Mouse (Mus musculus) spleen, postnatal 14 days (tissue): ENCODE results near the gene Tmem120a.
A peak's percentile ranks its signal among the peaks of the same experiment; 100 is the strongest.

Experiments
- DNase-seq, 2 experiments: peaks; one replicate each; pipeline ENCODE4 v3.0.0; 2021 to 2022; ENCODE audit warnings: low spot score in 2 of 2

Gene Tmem120a

GRCm38 (mm10) chr5:135733071-135733470 is 11.2 kb downstream of the Tmem120a start:
- DNase-seq = no peak

- DNase-seq = no peak
Observed at GRCm38 (mm10) chr5:135731322-135731721, 12.9 kb downstream of the Tmem120a start.

GRCm38 (mm10) chr5:135730916-135731315 is 13.3 kb downstream of the Tmem120a start:
- DNase-seq = no peak

- no peak for DNase-seq
Observed at GRCm38 (mm10) chr5:135730278-135730677, 14.0 kb downstream of the Tmem120a start.

- DNase-seq = no peak
Observed at GRCm38 (mm10) chr5:135729351-135729750, 14.9 kb downstream of the Tmem120a start.

GRCm38 (mm10) chr5:135728361-135728760 is 15.9 kb downstream of the Tmem120a start:
- no peak for DNase-seq

- DNase-seq = no peak
Observed at GRCm38 (mm10) chr5:135727871-135728270, 16.4 kb downstream of the Tmem120a start.

- no peak for DNase-seq
Observed at GRCm38 (mm10) chr5:135726641-135727346, 17.5 kb downstream of the Tmem120a start.

- no peak for DNase-seq
Observed at GRCm38 (mm10) chr5:135725991-135726390, 18.3 kb downstream of the Tmem120a start.

- DNase-seq = no peak
Observed at GRCm38 (mm10) chr5:135725391-135725841, 18.8 kb downstream of the Tmem120a start.

GRCm38 (mm10) chr5:135724536-135725322 is 19.5 kb downstream of the Tmem120a start:
- no peak for DNase-seq

GRCm38 (mm10) chr5:135723165-135723751 is 21.0 kb downstream of the Tmem120a start:
- DNase-seq = no peak

GRCm38 (mm10) chr5:135722121-135722520 is 22.1 kb downstream of the Tmem120a start:
- DNase-seq = no peak

- no peak for DNase-seq
Observed at GRCm38 (mm10) chr5:135721076-135721475, 23.2 kb downstream of the Tmem120a start.

GRCm38 (mm10) chr5:135720121-135720520 is 24.1 kb downstream of the Tmem120a start:
- DNase-seq = no peak

- DNase-seq = no peak
Observed at GRCm38 (mm10) chr5:135719586-135720120, 24.6 kb downstream of the Tmem120a start.

GRCm38 (mm10) chr5:135715624-135716023 is 28.6 kb downstream of the Tmem120a start:
- no peak for DNase-seq

GRCm38 (mm10) chr5:135713441-135714218 is 30.6 kb downstream of the Tmem120a start:
- DNase-seq = peak; percentile 28 to 50

- no peak for DNase-seq
Observed at GRCm38 (mm10) chr5:135712803-135713202, 31.4 kb downstream of the Tmem120a start.

GRCm38 (mm10) chr5:135711582-135712355 is 32.5 kb downstream of the Tmem120a start:
- DNase-seq = no peak
